Mouse (Mus musculus) forebrain, embryonic 11.5 days (tissue): ENCODE measurements around the gene Hnrnph1. TPM values are rescaled to one million over a fixed set of nuclear protein-coding genes. Genes with fewer than 3 reads are reported as not detected.

ENCODE experiments used
- ATAC-seq: fragments of 200-750 bp; cut with Nextera tagmentation; replicated peaks from 2 replicates; pipeline ENCODE4 v1.8.0; 2017; ENCODE audit warnings: moderate TSS enrichment; ENCODE audit not compliant: low FRiP score
- DNase-seq: peaks from one replicate; pipeline ENCODE4 v3.0.0-alpha.2; 2017; ENCODE audit warnings: low spot score
- H3K27ac ChIP-seq: fragments of 300-500 bp; sonication (generic); 2 replicates; pipeline ENCODE4 v1.5.1; 2014; ENCODE audit warnings: low read depth, low read length
- H3K27me3 ChIP-seq: fragments of 300-500 bp; sonication (generic); 2 replicates; pipeline ENCODE4 v1.6.1; 2014; ENCODE audit warnings: mild to moderate bottlenecking, low read length, mixed read lengths; ENCODE audit not compliant: control insufficient read depth, insufficient read depth
- H3K36me3 ChIP-seq: fragments of 300-500 bp; sonication (generic); 2 replicates; pipeline ENCODE4 v1.6.1; 2014; ENCODE audit warnings: mild to moderate bottlenecking, low read length, moderate library complexity, mixed read lengths; ENCODE audit not compliant: control insufficient read depth, insufficient read depth
- H3K4me1 ChIP-seq: fragments of 300-500 bp; sonication (generic); replicated peaks from 2 replicates; pipeline ENCODE4 v1.6.1; 2014; ENCODE audit warnings: low read length, mixed read lengths; ENCODE audit not compliant: control insufficient read depth, insufficient read depth
- H3K4me2 ChIP-seq: fragments of 300-500 bp; sonication (generic); 2 replicates; pipeline ENCODE4 v1.6.1; 2014; ENCODE audit warnings: low read depth, mild to moderate bottlenecking, low read length, moderate library complexity, mixed read lengths; ENCODE audit not compliant: severe bottlenecking
- H3K4me3 ChIP-seq: fragments of 300-500 bp; sonication (generic); 2 replicates; pipeline ENCODE4 v1.5.1; 2014; ENCODE audit warnings: low read depth, low read length
- H3K9ac ChIP-seq: fragments of 300-500 bp; sonication (generic); 2 replicates; pipeline ENCODE4 v1.6.1; 2014; ENCODE audit warnings: low read length
- H3K9me3 ChIP-seq: fragments of 300-500 bp; sonication (generic); 2 replicates; pipeline ENCODE4 v1.6.1; 2016; ENCODE audit warnings: low read length, mixed read lengths; ENCODE audit not compliant: control insufficient read depth
- WGBS: fragments of 180-500 bp; shearing (Covaris S2); extraction: QIAGEN DNeasy Blood & Tissue Kit; methylation state at CpG from one replicate; pipeline ENCODE4 v1.1.7; 2014; 5-methylcytosine and 5-hydroxymethylcytosine counted together
- polyA plus RNA-seq: library from polyadenylated mRNA; unstranded; fragments of >200 nt; fragmentation: Nextera tagmentation; extraction: Ambion mirVana; gene quantifications from 2 replicates; pipeline ENCODE4 v1.2.1, GENCODE M21; 2014

Hnrnph1 gene
- polyA plus RNA-seq, 1 experiment from 2014 or later = 833 TPM

DNA sequence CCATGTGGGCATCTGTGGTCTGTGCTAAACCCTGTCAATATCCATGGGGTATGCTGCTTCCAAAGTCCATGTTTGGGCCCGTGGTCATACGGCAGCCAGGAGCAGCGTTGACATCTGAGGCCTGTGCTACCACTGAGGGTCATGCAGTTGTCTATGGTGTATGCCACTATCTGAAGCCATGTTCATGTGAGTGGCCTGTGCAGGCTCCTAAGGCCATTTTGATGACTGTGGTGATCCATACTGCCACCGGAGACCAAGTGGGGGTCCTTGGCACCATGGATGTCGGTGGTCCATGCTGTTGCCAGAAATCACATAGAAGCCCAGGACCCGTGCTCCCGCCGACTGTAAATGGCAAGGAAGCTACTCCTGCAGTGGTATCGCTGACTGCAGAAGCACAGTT, 9.3 kb upstream of the Hnrnph1 start:
- no peaks in the 10 kb centered on the region for H3K36me3 ChIP-seq
- no peaks in the 10 kb centered on the region for H3K27me3 ChIP-seq
- no peak overlapping the region for H3K4me2 ChIP-seq
- WGBS = 91% methylated on average over 9 of the region's 9 CpGs
- no peaks in the 10 kb centered on the region for H3K9me3 ChIP-seq
- H3K9ac ChIP-seq = no peak overlapping the region
- no peak overlapping the region for H3K27ac ChIP-seq
- 0 out of 2 replicates have a peak, but pooled peaks cover 3% of the 10 kb centered on the region for H3K4me1 ChIP-seq
- ATAC-seq (no peak), DNase-seq (no peak)
- H3K4me3 ChIP-seq = no peak overlapping the region

DNA sequence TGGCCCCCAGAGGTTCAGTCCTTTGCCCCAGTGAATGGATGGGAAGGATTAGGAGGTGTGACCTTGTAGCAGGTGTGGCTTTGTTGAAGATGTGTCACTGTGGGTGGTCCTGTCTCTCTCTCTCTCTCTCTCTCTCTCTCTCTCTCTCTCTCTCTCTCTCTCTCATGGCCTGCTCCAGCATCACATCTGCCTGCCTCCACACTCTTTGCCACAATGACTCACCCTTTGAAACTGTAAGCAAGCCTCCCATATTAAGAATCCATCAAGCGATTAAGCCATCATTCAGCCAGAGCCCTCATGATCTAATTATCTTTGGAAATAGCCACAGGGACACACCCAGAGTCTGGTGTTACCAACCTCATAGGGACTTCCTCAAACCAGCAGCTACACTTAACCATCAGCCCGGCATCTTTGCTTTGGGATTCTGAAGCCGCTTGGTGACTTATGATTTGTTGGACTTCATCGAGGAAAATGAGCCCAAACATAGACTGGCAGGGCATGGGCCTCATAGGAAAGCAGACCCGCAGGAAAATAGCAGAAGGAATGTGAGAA, 7.4 kb upstream of the Hnrnph1 start:
- Histone ChIP-seq H3K27ac (no peak overlapping the region), H3K9ac (no peak overlapping the region), H3K36me3 (no peaks in the 10 kb centered on the region), H3K9me3 (no peaks in the 10 kb centered on the region), H3K4me3 (no peak overlapping the region), H3K27me3 (no peaks in the 10 kb centered on the region), H3K4me1 (0 out of 2 replicates have a peak, but pooled peaks cover 3% of the 10 kb centered on the region), H3K4me2 (no peak overlapping the region)
- no peak for ATAC-seq
- peak; percentile 30 for DNase-seq
- 91% methylated on average over 5 of the region's 5 CpGs for WGBS

DNA sequence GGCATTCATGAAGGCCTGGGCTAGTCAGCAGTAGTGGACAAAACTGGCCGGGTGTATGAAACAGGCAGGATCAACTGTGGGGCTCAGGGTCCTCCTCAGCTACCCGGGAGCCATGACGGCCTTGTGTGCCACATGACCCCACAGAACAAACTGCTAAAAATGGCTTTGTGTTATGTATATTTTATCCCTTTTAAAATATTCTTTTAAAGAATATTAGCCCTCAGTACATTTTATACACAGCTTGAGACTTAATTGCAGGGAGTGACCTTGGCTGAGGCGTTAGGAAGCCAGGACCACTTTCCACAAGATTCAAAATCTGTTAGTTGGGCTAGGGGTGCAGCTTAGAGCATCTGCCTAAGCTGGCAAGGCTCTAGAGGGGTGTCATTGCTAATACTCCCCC, 5.8 kb upstream of the Hnrnph1 start:
- DNase-seq (peak; percentile 53), ATAC-seq (no peak)
- Histone ChIP-seq H3K4me1 (0 out of 2 replicates have a peak, but pooled peaks cover 3% of the 10 kb centered on the region), H3K27me3 (no peaks in the 10 kb centered on the region), H3K9me3 (no peaks in the 10 kb centered on the region), H3K27ac (no peak overlapping the region), H3K4me2 (peak overlapping the region; percentile 59; the same call in 1 of the 2 replicates), H3K9ac (peak overlapping the region; percentile 73), H3K36me3 (no peaks in the 10 kb centered on the region), H3K4me3 (no peak overlapping the region)
- 48% methylated on average over 4 of the region's 4 CpGs for WGBS

- Histone ChIP-seq H3K4me1 (peaks cover 7% of the 10 kb centered on the region; the same call in 1 of the 2 replicates), H3K9ac (peak overlapping the region; percentile 73), H3K27ac (peak overlapping the region; percentile 34; the same call in 1 of the 2 replicates), H3K36me3 (no peaks in the 10 kb centered on the region), H3K27me3 (no peaks in the 10 kb centered on the region), H3K4me2 (peak overlapping the region; percentile 59), H3K4me3 (peak overlapping the region; percentile 30), H3K9me3 (no peaks in the 10 kb centered on the region)
- 1% methylated on average over 18 of the region's 18 CpGs for WGBS
- ATAC-seq (peak; percentile 42; the same call in 1 of the 2 replicates), DNase-seq (peak; percentile 79)
Measured at GRCm38 (mm10) chr11:50371399-50371841, 5.4 kb upstream of the Hnrnph1 start.

GRCm38 (mm10) chr11:50371911-50372310, 4.9 kb upstream of the Hnrnph1 start:
- no peak for DNase-seq
- 95% methylated on average over 1 of the region's 1 CpGs for WGBS
- Histone ChIP-seq H3K9me3 (no peaks in the 10 kb centered on the region), H3K4me1 (peaks cover 10% of the 10 kb centered on the region; the same call in 1 of the 2 replicates), H3K9ac (peak overlapping the region; percentile 73), H3K36me3 (no peaks in the 10 kb centered on the region), H3K4me3 (no peak overlapping the region), H3K27me3 (no peaks in the 10 kb centered on the region), H3K4me2 (peak overlapping the region; percentile 59; the same call in 1 of the 2 replicates), H3K27ac (no peak overlapping the region; the same call in 1 of the 2 replicates)
- no peak for ATAC-seq

GRCm38 (mm10) chr11:50373086-50373485, 3.7 kb upstream of the Hnrnph1 start:
- Histone ChIP-seq H3K9ac (no peak overlapping the region), H3K4me2 (no peak overlapping the region), H3K27me3 (no peaks in the 10 kb centered on the region), H3K9me3 (no peaks in the 10 kb centered on the region), H3K36me3 (no peaks in the 10 kb centered on the region), H3K4me1 (peaks cover 10% of the 10 kb centered on the region; the same call in 1 of the 2 replicates), H3K4me3 (no peak overlapping the region), H3K27ac (no peak overlapping the region)
- DNase-seq (peak; percentile 27), ATAC-seq (no peak)

DNA sequence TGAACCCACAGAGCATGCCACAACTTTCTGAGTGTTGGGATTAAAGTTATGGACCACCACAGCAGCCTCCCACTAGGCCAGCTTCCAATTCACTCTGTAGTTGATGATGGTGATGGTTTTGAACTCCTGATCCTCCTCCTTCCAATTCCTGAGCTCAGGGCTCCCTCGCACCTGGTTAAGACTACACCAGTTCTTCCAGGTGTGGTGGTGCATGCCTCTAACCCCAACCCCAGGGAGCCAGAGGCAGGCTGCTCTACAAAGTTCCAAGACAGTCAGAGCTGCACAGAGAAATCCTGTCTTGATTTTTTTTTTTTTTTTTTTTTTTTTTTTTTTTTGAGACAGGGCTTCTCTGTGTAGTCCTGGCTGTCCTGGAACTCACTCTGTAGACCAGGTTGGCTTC, 3.2 kb upstream of the Hnrnph1 start:
- Histone ChIP-seq H3K4me1 (peaks cover 10% of the 10 kb centered on the region; the same call in 1 of the 2 replicates), H3K4me3 (no peak overlapping the region), H3K9me3 (no peaks in the 10 kb centered on the region), H3K36me3 (no peaks in the 10 kb centered on the region), H3K27ac (no peak overlapping the region), H3K27me3 (no peaks in the 10 kb centered on the region), H3K4me2 (no peak overlapping the region), H3K9ac (no peak overlapping the region)
- 92% methylated on average over 1 of the region's 1 CpGs for WGBS
- ATAC-seq = no peak
- peak; percentile 16 for DNase-seq

- no peak overlapping the region for H3K9ac ChIP-seq
- no peak overlapping the region for H3K27ac ChIP-seq
- peaks cover 15% of the 10 kb centered on the region; the same call in 1 of the 2 replicates for H3K4me1 ChIP-seq
- H3K36me3 ChIP-seq = no peaks in the 10 kb centered on the region; the same call in 1 of the 2 replicates
- DNase-seq = peak; percentile 43
- no peak overlapping the region for H3K4me2 ChIP-seq
- no peaks in the 10 kb centered on the region for H3K27me3 ChIP-seq
- no peak for ATAC-seq
- H3K9me3 ChIP-seq = no peaks in the 10 kb centered on the region
- H3K4me3 ChIP-seq = no peak overlapping the region
- 84% methylated on average over 13 of the region's 13 CpGs for WGBS
Measured at GRCm38 (mm10) chr11:50374286-50375015, 2.3 kb upstream of the Hnrnph1 start.
